Mouse (Mus musculus) embryonic fibroblast, embryonic 13.5 days (primary cell): ENCODE results near the gene Pard3b.

Source experiments
- CTCF ChIP-seq: IDR thresholded peaks from 2 replicates; pipeline ENCODE4 v1.5.1; 2011; ENCODE audit warnings: mild to moderate bottlenecking, control low read depth, low read length, moderate library complexity, borderline replicate concordance; ENCODE audit not compliant: insufficient read depth
- POLR2A ChIP-seq: IDR thresholded peaks from 2 replicates; pipeline ENCODE4 v1.6.1; 2011; ENCODE audit warnings: low read depth, mild to moderate bottlenecking, control low read depth, low read length, moderate library complexity

GRCm38 (mm10) chr1:62348371-62348770 is 709.7 kb downstream of the Pard3b start:
- TF ChIP-seq CTCF (no peak), POLR2A (no peak)
